Mouse (Mus musculus): Measurements from ENCODE around the gene Cryzl2. TPM values are rescaled to one million over a fixed set of nuclear protein-coding genes. Genes with fewer than 3 reads are reported as not detected.

The Cryzl2 gene
- total RNA-seq, 2 experiments from 2014 or later, result 3.3 to 3.9 TPM

DNA sequence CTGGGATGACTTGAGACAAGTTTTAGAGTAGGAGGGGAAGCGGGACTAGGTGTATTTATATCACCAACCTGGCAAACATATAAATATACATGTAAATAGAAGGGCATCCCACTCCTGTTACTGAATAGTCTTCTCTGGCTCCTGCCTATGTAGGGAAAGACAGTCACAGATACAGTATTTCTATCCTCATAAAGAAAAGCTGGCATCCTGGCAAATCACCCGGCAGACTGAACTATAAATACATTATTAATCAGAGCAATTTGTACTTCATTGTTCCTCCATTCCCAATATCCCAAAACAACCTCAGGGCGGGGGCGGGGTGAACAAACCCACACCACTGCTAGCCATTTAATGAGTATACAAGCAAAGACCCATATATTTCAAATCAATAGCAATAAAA lies 19.3 kb upstream of the Cryzl2 start:
- DNase-seq (ENCODE audit: extremely low spot score in 1 of 2, low spot score in 2 of 2), result no peak
- intact Hi-C loops (cut with DNase I), result no loop called here

DNA sequence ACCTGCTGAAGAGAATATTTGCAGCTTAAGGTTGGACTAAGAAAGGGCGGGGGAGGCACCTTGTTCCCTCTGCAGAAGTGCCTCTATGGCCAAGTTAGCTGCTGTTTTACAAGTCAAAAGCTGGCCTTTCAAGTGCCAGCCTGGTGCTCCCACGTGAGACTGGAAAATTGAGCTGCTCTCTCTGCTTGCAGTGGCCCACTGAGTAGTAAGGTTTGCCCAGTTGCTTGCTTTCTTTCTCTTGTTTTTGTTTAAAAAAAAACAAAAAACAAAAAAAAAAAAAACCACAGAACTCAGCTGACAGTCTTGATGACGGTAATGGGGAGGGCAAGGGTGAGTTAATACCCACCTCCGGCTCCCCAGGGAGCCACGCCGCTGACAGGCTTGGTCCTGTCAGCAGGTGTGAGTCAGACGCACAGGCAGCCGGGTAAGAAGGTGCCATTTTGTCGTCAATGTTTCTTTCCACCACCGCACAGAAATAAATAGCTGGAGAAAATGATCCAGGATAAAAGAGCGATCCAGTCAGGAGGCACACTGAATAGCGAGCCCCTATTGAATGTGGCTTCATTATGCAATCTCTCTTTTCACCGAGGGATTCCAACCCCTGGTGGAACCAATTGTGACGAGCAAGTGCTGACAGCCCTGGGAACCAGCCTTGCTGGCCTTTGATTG lies 18.3 kb upstream of the Cryzl2 start:
- no peak for DNase-seq (ENCODE audit: extremely low spot score in 1 of 2, low spot score in 2 of 2)
- intact Hi-C loops (cut with DNase I), result loop anchor here (10.0 kb wide), 1 partner anchor 145 kb away; no protein-coding TSS in a partner anchor

DNA sequence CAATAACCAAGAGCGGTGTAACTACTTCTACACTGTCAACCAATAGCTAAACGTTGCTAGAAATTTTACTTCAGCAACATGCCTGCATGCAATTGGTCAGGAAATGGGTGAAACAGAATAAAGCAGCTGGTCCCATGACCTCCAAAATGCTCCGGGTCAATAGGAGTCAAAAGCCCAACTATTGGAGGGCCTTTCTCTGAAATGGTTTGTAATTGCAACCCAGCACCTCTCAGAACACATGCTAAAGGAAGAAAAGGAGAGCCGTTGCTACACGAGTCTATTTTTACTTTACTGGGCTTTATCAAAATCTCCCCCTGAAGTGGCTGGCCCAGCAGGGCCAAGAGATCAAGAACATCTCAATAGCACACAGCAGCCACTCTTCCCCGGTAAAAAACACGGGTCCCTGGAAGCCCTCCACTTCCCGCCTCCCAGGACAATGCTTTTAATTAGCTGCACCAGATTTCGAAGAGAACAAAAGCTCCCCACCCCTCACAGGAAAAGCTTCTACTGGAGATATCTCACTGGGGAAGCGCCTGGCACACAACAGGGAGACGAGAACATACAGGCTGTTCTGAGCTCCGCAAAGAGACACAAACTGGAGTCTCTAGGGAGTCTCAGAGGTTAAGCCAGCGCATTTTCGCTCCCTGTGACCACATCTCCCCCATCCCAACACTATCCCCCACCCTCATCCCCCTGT lies 15.2 kb upstream of the Cryzl2 start:
- intact Hi-C loops (cut with DNase I), result loop anchor here (10.0 kb wide), 1 partner anchor 148 kb away; no protein-coding TSS in a partner anchor
- peak in 1 of 2 experiments; percentile 34 for DNase-seq (ENCODE audit: extremely low spot score in 1 of 2, low spot score in 2 of 2)

DNA sequence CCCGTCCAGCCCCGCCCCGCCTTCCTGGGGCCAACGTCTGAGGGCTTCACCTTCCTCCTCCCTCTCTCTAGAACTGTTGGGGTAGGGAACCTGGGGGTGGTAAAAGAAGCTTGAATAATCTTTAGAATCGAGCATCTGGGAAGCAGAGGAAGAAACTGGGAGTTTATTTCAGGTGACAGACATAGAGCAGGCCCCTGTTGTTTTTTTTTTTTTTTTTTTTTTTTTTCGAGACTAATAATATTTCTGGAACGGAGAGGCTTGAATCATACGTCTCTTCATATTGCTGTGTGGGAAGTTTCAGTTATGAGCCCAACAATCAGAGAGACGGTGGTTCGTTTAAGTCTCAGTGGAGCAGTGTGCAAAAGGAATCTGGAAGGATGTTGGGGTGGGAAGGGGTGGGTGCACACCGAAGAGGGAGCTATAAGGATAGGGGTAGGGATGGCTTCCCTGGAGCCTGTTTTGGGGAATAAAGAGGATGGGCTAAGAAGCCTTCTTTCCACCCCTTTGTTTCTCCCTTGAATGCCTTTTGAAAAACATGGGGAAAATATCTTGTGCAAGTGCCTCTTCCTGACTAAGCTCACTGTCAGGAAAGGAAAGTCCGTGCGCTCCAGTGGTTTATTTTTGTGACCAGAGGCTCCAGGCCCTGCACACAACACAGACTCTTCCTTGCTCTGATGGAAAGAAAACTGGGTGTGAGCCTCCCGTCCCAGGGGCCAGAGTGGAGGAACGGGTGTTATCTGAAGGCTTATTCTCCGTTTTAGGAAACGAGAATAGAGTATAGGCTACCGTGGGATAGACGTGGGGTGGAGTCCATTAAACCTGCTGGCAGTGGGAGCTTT lies 14.4 kb upstream of the Cryzl2 start:
- no peak for DNase-seq (ENCODE audit: extremely low spot score in 1 of 2, low spot score in 2 of 2)
- intact Hi-C loops (cut with DNase I), result loop anchor here (10.0 kb wide), 1 partner anchor 149 kb away; no protein-coding TSS in a partner anchor

DNA sequence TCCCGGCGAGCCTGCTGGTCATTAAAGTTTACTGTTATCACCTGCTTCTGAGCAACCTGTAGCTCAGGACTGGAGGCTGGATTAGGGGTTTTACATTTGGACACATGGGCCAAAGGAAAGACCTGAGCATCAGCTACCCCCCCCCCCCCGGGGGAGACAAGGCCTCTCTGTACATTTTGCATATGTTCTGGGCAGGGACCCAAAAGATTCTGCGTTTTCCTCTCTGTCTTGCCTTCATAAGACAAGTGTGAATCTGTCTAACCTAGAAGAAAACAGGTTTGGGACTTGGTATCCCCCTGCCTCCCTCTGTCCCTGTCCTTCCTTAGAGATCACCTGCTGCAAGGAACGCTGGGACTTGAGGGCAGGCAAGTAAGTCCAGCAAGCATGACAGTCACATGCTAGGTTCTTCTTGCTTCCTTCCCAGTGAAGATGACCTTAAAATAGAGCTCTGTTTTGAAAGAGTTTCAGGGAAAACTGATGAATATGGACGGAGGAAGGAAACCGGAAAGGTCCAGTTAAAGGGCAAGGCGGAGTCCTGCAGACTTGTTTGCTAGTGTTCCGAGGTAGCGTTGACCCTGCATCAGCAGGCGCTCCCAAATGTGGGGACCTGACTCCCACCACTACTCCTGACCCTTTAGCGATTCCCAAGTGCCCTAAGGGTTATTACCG lies 13.6 kb upstream of the Cryzl2 start:
- DNase-seq (ENCODE audit: extremely low spot score in 1 of 2, low spot score in 2 of 2), result no peak
- intact Hi-C loops (cut with DNase I), result loop anchor here (5.0 to 10.0 kb wide), 2 partner anchors 93 to 150 kb away; no protein-coding TSS in a partner anchor

DNA sequence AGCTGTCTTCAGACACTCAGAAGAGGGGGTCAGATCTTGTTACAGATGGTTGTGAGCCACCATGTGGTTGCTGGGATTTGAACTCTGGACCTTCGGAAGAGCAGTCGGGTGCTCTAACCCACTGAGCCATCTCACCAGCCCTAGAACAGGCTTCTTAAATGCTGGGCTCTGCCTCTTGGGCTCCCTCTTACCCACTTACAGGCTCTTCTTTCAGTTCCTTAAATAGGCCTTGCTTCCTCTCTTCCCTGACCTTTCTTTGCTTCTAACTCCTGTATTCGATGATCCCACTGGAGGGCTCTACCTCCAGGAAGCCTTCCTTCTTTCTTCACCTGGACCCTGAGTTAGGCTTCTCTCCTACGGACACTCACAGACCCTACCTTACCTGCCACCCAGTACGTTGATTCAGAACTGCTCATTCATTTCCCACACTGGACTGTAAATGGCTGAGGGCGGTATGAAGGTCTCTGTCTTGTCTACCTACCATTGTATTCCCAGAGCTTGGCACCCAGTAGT lies 12.9 kb upstream of the Cryzl2 start:
- intact Hi-C loops (cut with DNase I), result loop anchor here (5.0 to 10.0 kb wide), 2 partner anchors 92 to 151 kb away; no protein-coding TSS in a partner anchor
- no peak for DNase-seq (ENCODE audit: extremely low spot score in 1 of 2, low spot score in 2 of 2)

DNA sequence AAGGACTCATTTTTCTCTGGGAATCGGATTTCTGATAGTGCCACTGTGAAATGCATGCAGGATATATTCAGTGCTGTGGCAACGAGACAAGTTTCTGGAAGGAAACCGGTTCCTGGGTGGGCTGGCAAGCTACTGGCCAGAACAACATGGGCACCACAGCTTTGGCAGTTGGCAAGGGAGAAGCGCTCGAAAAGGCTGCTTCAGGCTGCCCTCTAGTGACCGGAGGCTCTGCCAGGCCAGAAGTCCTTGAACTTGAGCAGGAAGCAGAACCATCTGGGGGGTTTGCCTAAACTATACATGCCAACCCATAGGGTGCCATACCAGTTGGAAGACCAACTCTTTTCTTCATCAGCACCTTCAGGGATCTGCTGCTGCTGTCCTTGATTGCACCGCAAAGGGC lies 12.1 kb upstream of the Cryzl2 start:
- peak; percentile 67 to 78 for DNase-seq (ENCODE audit: extremely low spot score in 1 of 2, low spot score in 2 of 2)
- intact Hi-C loops (cut with DNase I), result loop anchor here (5.0 to 10.0 kb wide), 2 partner anchors 91 to 152 kb away; no protein-coding TSS in a partner anchor

DNA sequence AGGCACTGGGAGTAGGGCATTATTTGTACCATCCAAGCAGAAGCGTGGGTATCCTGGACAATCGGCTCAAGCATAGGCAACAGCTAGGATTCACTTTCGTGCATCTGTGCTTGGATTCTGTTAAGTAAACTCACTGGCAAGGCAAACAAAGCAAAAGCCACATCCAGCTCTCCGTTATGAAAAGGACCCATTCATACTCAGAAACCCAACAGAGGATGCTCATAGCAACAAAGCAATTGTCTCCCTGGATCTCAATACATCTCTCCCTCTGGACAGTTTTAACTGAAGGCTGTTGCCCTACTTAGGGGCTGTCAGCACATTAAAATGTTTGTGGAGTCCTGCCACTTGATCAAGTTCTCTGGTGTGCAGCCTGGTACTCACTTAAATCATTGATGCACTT lies 11.2 kb upstream of the Cryzl2 start:
- intact Hi-C loops (cut with DNase I), result loop anchor here (5.0 to 10.0 kb wide), 2 partner anchors 90 to 152 kb away; no protein-coding TSS in a partner anchor
- DNase-seq (ENCODE audit: extremely low spot score in 1 of 2, low spot score in 2 of 2), result no peak

DNA sequence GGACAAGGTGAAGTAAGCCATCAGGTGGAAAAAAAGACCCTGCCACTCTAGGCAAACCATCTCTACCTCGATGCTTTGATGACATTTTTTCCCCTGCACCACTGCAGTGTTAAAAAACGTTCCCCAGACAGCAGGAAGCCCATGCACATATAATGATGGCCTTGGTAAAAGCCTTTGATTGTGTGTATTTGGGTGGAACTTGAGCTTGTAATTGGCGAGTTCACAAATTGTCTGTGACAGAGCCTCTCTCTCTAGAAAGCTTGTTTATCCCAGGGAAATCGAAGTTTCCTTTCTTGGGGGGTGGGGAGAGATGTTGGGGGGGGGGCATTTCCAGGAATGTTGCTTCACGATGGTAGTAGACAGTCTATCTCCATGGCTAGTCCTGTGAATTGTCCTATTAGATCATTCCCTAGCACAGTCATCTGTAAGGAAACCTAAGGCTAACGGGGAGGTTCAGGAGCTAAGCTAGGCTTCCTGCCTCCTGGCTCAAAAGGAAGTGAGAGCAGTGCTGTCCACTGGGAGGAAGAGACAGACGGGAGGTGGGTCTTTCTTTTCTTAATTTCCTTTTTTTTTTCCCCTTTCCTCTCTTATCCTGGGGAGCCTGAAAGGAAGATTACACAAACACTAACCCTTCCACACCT lies 10.1 kb upstream of the Cryzl2 start:
- intact Hi-C loops (cut with DNase I), result loop anchor here (5.0 to 10.0 kb wide), 2 partner anchors 89 to 153 kb away; no protein-coding TSS in a partner anchor
- DNase-seq (ENCODE audit: extremely low spot score in 1 of 2, low spot score in 2 of 2), result no peak

DNA sequence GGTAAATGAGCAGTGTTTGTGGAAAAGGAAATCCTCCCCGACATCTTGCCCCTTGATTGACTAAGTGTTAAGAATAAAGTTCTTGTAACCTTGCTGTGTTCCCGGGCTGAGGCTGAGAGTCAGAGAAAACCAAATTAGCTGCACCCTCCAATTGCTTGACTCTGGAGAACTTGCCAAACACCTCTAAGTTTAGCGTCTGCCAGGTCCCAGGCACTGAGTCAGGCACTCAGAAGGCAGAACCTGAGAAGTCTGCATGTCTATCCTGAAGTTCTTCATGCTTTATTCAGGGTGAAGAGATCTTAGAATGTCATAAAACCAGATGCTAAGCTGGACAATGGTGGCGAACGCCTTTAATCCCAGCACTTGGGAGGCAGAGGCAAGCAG lies 9.6 kb upstream of the Cryzl2 start:
- DNase-seq (ENCODE audit: extremely low spot score in 1 of 2, low spot score in 2 of 2), result no peak
- intact Hi-C loops (cut with DNase I), result loop anchor here (5.0 to 10.0 kb wide), 2 partner anchors 89 to 154 kb away; no protein-coding TSS in a partner anchor

DNA sequence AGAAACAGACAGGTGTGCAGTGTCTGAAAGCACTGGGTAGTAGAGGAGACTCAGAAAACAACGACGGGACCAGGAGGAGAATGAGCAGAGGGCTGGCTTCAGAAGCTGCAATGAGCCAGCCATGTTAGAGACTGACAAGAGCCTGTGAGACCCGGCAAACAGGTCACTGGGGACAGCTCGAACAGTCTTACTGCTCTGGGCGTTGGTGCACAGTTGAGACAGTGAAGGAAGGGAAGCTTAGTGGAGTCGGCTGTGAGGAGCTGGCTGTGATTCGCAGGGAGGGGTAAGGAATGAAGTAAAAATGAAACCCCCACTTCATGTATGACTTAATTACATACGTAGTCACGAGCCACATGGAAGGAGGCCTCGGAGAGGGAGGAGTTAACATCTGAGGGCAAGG lies 8.8 kb upstream of the Cryzl2 start:
- intact Hi-C loops (cut with DNase I), result loop anchor here (5.0 to 10.0 kb wide), 2 partner anchors 88 to 155 kb away; no protein-coding TSS in a partner anchor
- DNase-seq (ENCODE audit: extremely low spot score in 1 of 2, low spot score in 2 of 2), result no peak

DNA sequence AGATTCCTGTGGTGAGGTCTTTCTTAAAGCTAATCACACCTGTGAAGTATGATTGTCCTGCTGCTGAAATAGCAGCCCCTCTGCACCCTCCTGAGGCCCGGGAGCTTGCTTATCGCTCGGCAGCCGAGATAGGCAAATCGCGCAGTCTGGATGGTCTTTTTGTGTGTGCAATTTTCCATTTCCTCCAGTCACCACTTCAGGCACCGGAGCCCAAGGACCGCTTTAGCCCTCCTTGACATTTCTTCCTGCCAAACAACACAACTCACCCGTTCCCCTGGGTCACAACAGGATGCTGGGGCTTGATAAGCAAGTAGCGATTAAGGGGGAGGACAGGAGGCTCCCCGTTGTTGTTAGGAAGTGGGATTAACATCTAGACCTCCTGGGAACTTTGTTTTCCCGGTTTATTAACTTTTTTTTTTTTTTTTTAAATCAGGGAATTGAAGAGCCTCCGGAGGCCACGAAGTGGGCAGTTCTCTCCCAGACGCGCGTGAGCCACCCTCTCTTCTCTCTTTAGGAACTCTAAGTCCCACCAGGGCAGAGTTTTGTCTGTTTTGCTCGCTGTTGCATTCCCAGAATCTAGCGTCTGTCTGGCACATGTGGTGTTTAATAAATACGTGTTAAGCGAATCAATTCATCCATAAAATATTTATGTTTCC lies 8.3 kb upstream of the Cryzl2 start:
- peak in 1 of 2 experiments; percentile 66 for DNase-seq (ENCODE audit: extremely low spot score in 1 of 2, low spot score in 2 of 2)
- intact Hi-C loops (cut with DNase I), result loop anchor here (5.0 to 10.0 kb wide), 2 partner anchors 87 to 155 kb away; no protein-coding TSS in a partner anchor

DNA sequence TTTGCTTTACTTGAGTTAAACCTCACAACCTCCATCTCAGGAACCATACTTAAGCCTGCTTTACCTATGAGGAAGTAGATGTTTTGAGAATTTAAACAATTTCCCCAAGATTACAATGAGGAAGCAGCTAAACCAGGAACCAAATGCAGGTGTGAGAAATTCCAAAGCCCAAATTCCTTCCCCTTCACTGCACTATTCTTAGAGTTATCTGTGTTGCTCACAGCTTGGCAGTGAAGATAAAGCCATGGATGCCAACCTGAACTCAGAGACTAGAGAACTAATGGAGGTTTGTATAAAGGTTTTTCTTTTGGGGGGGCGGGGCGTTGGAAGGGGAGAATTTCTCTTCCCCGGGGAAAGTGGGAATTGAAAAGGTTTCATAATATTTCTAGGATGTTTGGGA lies 6.1 kb upstream of the Cryzl2 start:
- DNase-seq (ENCODE audit: extremely low spot score in 1 of 2, low spot score in 2 of 2), result no peak
- intact Hi-C loops (cut with DNase I), result no loop called here

DNA sequence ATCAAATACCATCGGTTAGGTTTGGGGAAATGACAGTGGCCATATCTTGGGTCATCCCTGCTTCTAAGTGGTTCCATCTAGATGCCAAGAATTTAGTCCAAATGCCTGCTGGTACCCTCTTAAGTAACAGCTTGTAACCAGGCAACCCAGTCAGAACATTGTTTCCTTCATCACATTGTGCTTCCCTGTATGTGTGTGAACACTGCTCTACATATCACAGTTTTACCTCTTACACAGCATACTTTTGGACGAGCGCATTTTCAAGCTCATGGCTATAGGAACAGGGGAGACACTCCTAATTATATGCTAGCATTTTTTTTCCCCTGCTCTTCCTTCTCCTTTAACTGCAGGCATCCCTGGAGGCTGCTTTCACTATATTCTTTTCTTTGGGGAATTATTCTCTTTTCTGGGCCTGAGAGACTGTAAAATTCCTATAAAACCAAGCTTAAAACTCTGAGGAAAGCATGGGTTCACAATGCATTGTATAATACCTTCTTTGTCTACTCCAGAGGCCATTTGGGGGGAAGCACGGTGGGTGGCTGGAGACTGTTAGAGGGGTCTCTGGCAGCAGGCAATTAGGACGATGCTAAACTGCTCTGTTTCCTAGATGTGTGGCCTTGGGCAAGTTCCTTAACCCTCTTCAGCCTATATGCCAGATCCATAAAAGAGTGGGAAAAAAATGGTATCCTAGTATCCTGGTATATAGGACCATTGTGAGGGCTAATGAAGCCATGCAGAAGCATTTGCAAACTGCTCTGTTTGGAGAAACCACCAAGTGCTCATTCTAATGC lies 5.4 kb upstream of the Cryzl2 start:
- intact Hi-C loops (cut with DNase I), result no loop called here
- no peak for DNase-seq (ENCODE audit: extremely low spot score in 1 of 2, low spot score in 2 of 2)

DNA sequence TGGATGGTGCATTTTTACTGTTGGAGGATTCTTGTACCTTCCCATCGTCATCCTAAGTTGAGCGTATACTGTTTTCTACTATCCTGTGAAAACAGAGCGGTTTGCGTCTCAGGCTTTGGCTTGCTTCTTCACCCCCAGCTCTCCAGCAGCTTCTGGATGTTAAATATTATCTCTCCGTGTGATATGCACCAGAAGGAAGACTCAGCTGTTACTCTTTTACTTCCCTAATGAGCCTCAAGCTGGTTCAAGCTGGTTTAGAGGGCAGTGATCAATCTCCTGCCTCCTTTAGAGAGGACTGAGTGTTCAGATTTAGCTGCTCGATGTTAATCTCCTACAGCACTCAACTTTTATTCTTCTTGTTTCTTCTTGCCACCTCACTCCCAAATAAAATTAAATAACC lies 3.5 kb upstream of the Cryzl2 start:
- intact Hi-C loops (cut with DNase I), result no loop called here
- DNase-seq (ENCODE audit: extremely low spot score in 1 of 2, low spot score in 2 of 2), result no peak

DNA sequence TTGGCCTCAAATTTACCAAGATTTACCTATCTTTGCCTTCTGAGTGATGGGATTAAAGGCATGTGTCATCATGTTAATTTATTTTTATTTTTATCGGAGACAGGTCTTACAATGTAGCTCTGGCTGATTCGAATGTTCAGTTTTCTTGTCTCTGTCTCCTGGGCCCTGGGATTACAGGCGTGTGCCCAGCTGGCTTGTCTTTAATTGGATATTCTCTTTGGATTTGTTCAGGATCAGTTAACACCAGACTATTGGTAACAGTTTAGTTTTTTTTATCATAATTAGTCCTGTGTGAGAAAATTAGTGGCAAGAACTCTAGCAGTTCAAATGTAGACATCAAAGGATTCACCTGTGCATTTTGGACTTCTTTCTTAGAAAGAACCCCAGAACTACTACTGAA lies 588 bp upstream of the Cryzl2 start:
- no peak for DNase-seq (ENCODE audit: extremely low spot score in 1 of 2, low spot score in 2 of 2)
- intact Hi-C loops (cut with DNase I), result no loop called here

DNA sequence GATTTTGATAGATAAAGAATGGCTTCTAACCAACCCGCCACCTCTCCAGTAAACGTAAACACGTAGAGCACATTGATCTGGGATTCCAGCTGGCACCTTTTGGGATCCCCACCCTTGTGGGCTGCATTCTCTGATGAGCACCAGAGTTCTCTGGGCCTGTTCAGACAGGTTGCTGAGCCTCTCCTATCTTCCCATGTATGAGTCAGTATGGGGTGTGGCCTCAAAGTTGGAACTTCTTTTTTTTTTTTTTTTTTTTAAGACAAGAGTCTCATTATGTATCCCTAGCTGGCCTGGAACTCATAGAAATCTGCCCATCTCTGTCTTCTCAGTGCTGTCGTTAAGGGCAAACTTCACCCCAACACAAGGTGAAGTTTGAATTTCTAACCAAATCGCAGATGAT lies 1.5 kb downstream of the Cryzl2 start:
- no peak for DNase-seq (ENCODE audit: extremely low spot score in 1 of 2, low spot score in 2 of 2)
- intact Hi-C loops (cut with DNase I), result no loop called here
